Mouse (Mus musculus): Measurements from ENCODE around the gene Tmc8. TPM values are rescaled to one million over a fixed set of nuclear protein-coding genes. Genes with fewer than 3 reads are reported as not detected.

The Tmc8 gene
- polyA plus RNA-seq, 1 experiment from 2014 or later = 10.0 TPM

- Histone ChIP-seq H3K9ac (ENCODE audit: low read length) (no peak overlapping the region), H3K9me3 (ENCODE audit: control insufficient read depth, low read length) (no peaks in the 10 kb centered on the region), H3K27me3 (ENCODE audit: control insufficient read depth, insufficient read depth, low read length) (no peaks in the 10 kb centered on the region), H3K4me3 (ENCODE audit: low read depth, low read length) (no peak overlapping the region), H3K27ac (replicated peaks) (no peak overlapping the region), H3K4me1 (replicated peaks; ENCODE audit: control insufficient read depth, insufficient read depth) (no peaks in the 10 kb centered on the region), H3K36me3 (ENCODE audit: control insufficient read depth, insufficient read depth, low read length) (peaks cover 36% of the 10 kb centered on the region), H3K4me2 (replicated peaks; ENCODE audit: low read depth) (no peak overlapping the region)
- ATAC-seq (ENCODE audit: low FRiP score, low TSS enrichment) (no peak), DNase-seq (ENCODE audit: low spot score) (no peak)
- 82% methylated on average over 26 of the region's 26 CpGs for WGBS
- TF ChIP-seq CTCF (IDR thresholded peaks at IDR 0.05; ENCODE audit: low read depth) = no peak
- TF ChIP-seq EP300 (optimal IDR thresholded peaks at IDR 0.05) = no peak
Observed at GRCm38 (mm10) chr11:117760374-117761119, 21.3 kb upstream of the Tmc8 start.

- H3K36me3 ChIP-seq (ENCODE audit: control insufficient read depth, insufficient read depth, low read length) = peaks cover 29% of the 10 kb centered on the region
Observed at GRCm38 (mm10) chr11:117761801-117762200, 20.1 kb upstream of the Tmc8 start.

GRCm38 (mm10) chr11:117762246-117762645 is 19.6 kb upstream of the Tmc8 start:
- Histone ChIP-seq H3K27me3 (ENCODE audit: control insufficient read depth, insufficient read depth, low read length) (no peaks in the 10 kb centered on the region), H3K27ac (replicated peaks) (no peak overlapping the region), H3K36me3 (ENCODE audit: control insufficient read depth, insufficient read depth, low read length) (peaks cover 29% of the 10 kb centered on the region), H3K4me1 (replicated peaks; ENCODE audit: control insufficient read depth, insufficient read depth) (no peaks in the 10 kb centered on the region), H3K4me3 (ENCODE audit: low read depth, low read length) (no peak overlapping the region), H3K9me3 (ENCODE audit: control insufficient read depth, low read length) (no peaks in the 10 kb centered on the region), H3K4me2 (replicated peaks; ENCODE audit: low read depth) (no peak overlapping the region), H3K9ac (ENCODE audit: low read length) (no peak overlapping the region)
- no peak for DNase-seq (ENCODE audit: low spot score)
- ATAC-seq (ENCODE audit: low FRiP score, low TSS enrichment) = no peak
- TF ChIP-seq EP300 (optimal IDR thresholded peaks at IDR 0.05) = no peak
- no peak for TF ChIP-seq CTCF (IDR thresholded peaks at IDR 0.05; ENCODE audit: low read depth)
- WGBS = 90% methylated on average over 12 of the region's 12 CpGs

More at GRCm38 (mm10) chr11:117761801-117762200, 20.1 kb upstream of the Tmc8 start:
- Histone ChIP-seq H3K9me3 (ENCODE audit: control insufficient read depth, low read length) (no peaks in the 10 kb centered on the region), H3K4me2 (replicated peaks; ENCODE audit: low read depth) (no peak overlapping the region), H3K4me1 (replicated peaks; ENCODE audit: control insufficient read depth, insufficient read depth) (no peaks in the 10 kb centered on the region), H3K9ac (ENCODE audit: low read length) (no peak overlapping the region), H3K27ac (replicated peaks) (no peak overlapping the region), H3K27me3 (ENCODE audit: control insufficient read depth, insufficient read depth, low read length) (no peaks in the 10 kb centered on the region), H3K4me3 (ENCODE audit: low read depth, low read length) (no peak overlapping the region)
- no peak for DNase-seq (ENCODE audit: low spot score)
- ATAC-seq (ENCODE audit: low FRiP score, low TSS enrichment) = no peak
- WGBS = 81% methylated on average over 13 of the region's 13 CpGs
- TF ChIP-seq CTCF (IDR thresholded peaks at IDR 0.05; ENCODE audit: low read depth) (no peak), EP300 (optimal IDR thresholded peaks at IDR 0.05) (no peak)

- no peak for TF ChIP-seq CTCF (IDR thresholded peaks at IDR 0.05; ENCODE audit: low read depth)
- TF ChIP-seq EP300 (optimal IDR thresholded peaks at IDR 0.05) = no peak
- WGBS = 72% methylated on average over 9 of the region's 9 CpGs
- Histone ChIP-seq H3K9ac (ENCODE audit: low read length) (no peak overlapping the region), H3K4me2 (replicated peaks; ENCODE audit: low read depth) (no peak overlapping the region), H3K9me3 (ENCODE audit: control insufficient read depth, low read length) (no peaks in the 10 kb centered on the region), H3K36me3 (ENCODE audit: control insufficient read depth, insufficient read depth, low read length) (peaks cover 16% of the 10 kb centered on the region; the same call in 1 of the 2 replicates), H3K4me3 (ENCODE audit: low read depth, low read length) (no peak overlapping the region), H3K27ac (replicated peaks) (no peak overlapping the region), H3K27me3 (ENCODE audit: control insufficient read depth, insufficient read depth, low read length) (no peaks in the 10 kb centered on the region), H3K4me1 (replicated peaks; ENCODE audit: control insufficient read depth, insufficient read depth) (no peaks in the 10 kb centered on the region)
- DNase-seq (ENCODE audit: low spot score) (no peak), ATAC-seq (ENCODE audit: low FRiP score, low TSS enrichment) (no peak)
Observed at GRCm38 (mm10) chr11:117764319-117764718, 17.6 kb upstream of the Tmc8 start.

- TF ChIP-seq EP300 (optimal IDR thresholded peaks at IDR 0.05) (no peak), CTCF (IDR thresholded peaks at IDR 0.05; ENCODE audit: low read depth) (no peak)
- H3K27me3 ChIP-seq (ENCODE audit: control insufficient read depth, insufficient read depth, low read length) = no peaks in the 10 kb centered on the region
- WGBS = 86% methylated on average over 5 of the region's 5 CpGs
- no peaks in the 10 kb centered on the region for H3K9me3 ChIP-seq (ENCODE audit: control insufficient read depth, low read length)
- no peak overlapping the region for H3K27ac ChIP-seq (replicated peaks)
- H3K9ac ChIP-seq (ENCODE audit: low read length) = no peak overlapping the region
- no peaks in the 10 kb centered on the region for H3K4me1 ChIP-seq (replicated peaks; ENCODE audit: control insufficient read depth, insufficient read depth)
- DNase-seq (ENCODE audit: low spot score) (no peak), ATAC-seq (ENCODE audit: low FRiP score, low TSS enrichment) (no peak; the same call in 1 of the 2 replicates)
- H3K4me2 ChIP-seq (replicated peaks; ENCODE audit: low read depth) = no peak overlapping the region
- H3K4me3 ChIP-seq (ENCODE audit: low read depth, low read length) = no peak overlapping the region
- peaks cover 10% of the 10 kb centered on the region; the same call in 1 of the 2 replicates for H3K36me3 ChIP-seq (ENCODE audit: control insufficient read depth, insufficient read depth, low read length)
Observed at GRCm38 (mm10) chr11:117765361-117765760, 16.5 kb upstream of the Tmc8 start.

GRCm38 (mm10) chr11:117766275-117766674 is 15.6 kb upstream of the Tmc8 start:
- H3K4me1 ChIP-seq (replicated peaks; ENCODE audit: control insufficient read depth, insufficient read depth) = no peaks in the 10 kb centered on the region
- ATAC-seq (ENCODE audit: low FRiP score, low TSS enrichment) (no peak), DNase-seq (ENCODE audit: low spot score) (no peak)
- H3K4me2 ChIP-seq (replicated peaks; ENCODE audit: low read depth) = no peak overlapping the region
- H3K27ac ChIP-seq (replicated peaks) = no peak overlapping the region
- H3K9me3 ChIP-seq (ENCODE audit: control insufficient read depth, low read length) = no peaks in the 10 kb centered on the region
- TF ChIP-seq EP300 (optimal IDR thresholded peaks at IDR 0.05) = no peak
- no peak for TF ChIP-seq CTCF (IDR thresholded peaks at IDR 0.05; ENCODE audit: low read depth)
- peaks cover 5% of the 10 kb centered on the region; the same call in 1 of the 2 replicates for H3K36me3 ChIP-seq (ENCODE audit: control insufficient read depth, insufficient read depth, low read length)
- no peak overlapping the region for H3K4me3 ChIP-seq (ENCODE audit: low read depth, low read length)
- H3K9ac ChIP-seq (ENCODE audit: low read length) = no peak overlapping the region
- H3K27me3 ChIP-seq (ENCODE audit: control insufficient read depth, insufficient read depth, low read length) = no peaks in the 10 kb centered on the region
- WGBS = 89% methylated on average over 3 of the region's 3 CpGs
